Mouse (Mus musculus): ENCODE results near the gene Camta1. TPM values are rescaled to one million over a fixed set of nuclear protein-coding genes. Genes with fewer than 3 reads are reported as not detected.
A peak's percentile ranks its signal among the peaks of the same experiment; 100 is the strongest.

Camta1 gene
- polyA plus RNA-seq, 1 experiment from 2014 or later, result 206 TPM

- Histone ChIP-seq H3K27me3 (ENCODE audit: control insufficient read depth, insufficient read depth, low read length) (no peaks in the 10 kb centered on the region), H3K4me3 (ENCODE audit: low read depth, low read length) (no peak overlapping the region), H3K4me1 (ENCODE audit: control insufficient read depth, insufficient read depth, low read length) (0 out of 2 replicates have a peak, but pooled peaks cover 3% of the 10 kb centered on the region), H3K4me2 (ENCODE audit: low read depth, low read length) (no peak overlapping the region), H3K27ac (ENCODE audit: low read depth, low read length) (no peak overlapping the region), H3K9me3 (ENCODE audit: control insufficient read depth, low read length) (no peaks in the 10 kb centered on the region), H3K9ac (replicated peaks; ENCODE audit: low read depth, low read length) (no peak overlapping the region), H3K36me3 (ENCODE audit: control insufficient read depth, insufficient read depth, low read length) (no peaks in the 10 kb centered on the region)
- 65% methylated on average over 6 of the region's 6 CpGs for WGBS
- no peak for ATAC-seq (ENCODE audit: low read depth)
These were observed 572.6 kb downstream of the Camta1 start for GRCm38 (mm10) chr4:151288893-151289585.

GRCm38 (mm10) chr4:151285905-151286445 lies 575.7 kb downstream of the Camta1 start:
- Histone ChIP-seq H3K4me1 (ENCODE audit: control insufficient read depth, insufficient read depth, low read length) (peaks cover 5% of the 10 kb centered on the region; the same call in 1 of the 2 replicates), H3K9me3 (ENCODE audit: control insufficient read depth, low read length) (no peaks in the 10 kb centered on the region), H3K27me3 (ENCODE audit: control insufficient read depth, insufficient read depth, low read length) (no peaks in the 10 kb centered on the region), H3K4me2 (ENCODE audit: low read depth, low read length) (no peak overlapping the region), H3K9ac (replicated peaks; ENCODE audit: low read depth, low read length) (no peak overlapping the region), H3K4me3 (ENCODE audit: low read depth, low read length) (no peak overlapping the region), H3K36me3 (ENCODE audit: control insufficient read depth, insufficient read depth, low read length) (no peaks in the 10 kb centered on the region), H3K27ac (ENCODE audit: low read depth, low read length) (peak overlapping the region; percentile 62; the same call in 1 of the 2 replicates)
- WGBS, result 43% methylated on average over 12 of the region's 12 CpGs
- ATAC-seq (ENCODE audit: low read depth), result no peak

- Histone ChIP-seq H3K36me3 (ENCODE audit: control insufficient read depth, insufficient read depth, low read length) (no peaks in the 10 kb centered on the region), H3K9ac (replicated peaks; ENCODE audit: low read depth, low read length) (no peak overlapping the region), H3K27ac (ENCODE audit: low read depth, low read length) (no peak overlapping the region), H3K9me3 (ENCODE audit: control insufficient read depth, low read length) (no peaks in the 10 kb centered on the region), H3K4me2 (ENCODE audit: low read depth, low read length) (no peak overlapping the region), H3K4me3 (ENCODE audit: low read depth, low read length) (no peak overlapping the region), H3K27me3 (ENCODE audit: control insufficient read depth, insufficient read depth, low read length) (no peaks in the 10 kb centered on the region), H3K4me1 (ENCODE audit: control insufficient read depth, insufficient read depth, low read length) (peaks cover 5% of the 10 kb centered on the region; the same call in 1 of the 2 replicates)
- ATAC-seq (ENCODE audit: low read depth), result no peak
- 73% methylated on average over 3 of the region's 3 CpGs for WGBS
These were observed 576.2 kb downstream of the Camta1 start for GRCm38 (mm10) chr4:151285432-151285831.

GRCm38 (mm10) chr4:151283092-151283741 lies 578.5 kb downstream of the Camta1 start:
- H3K27me3 ChIP-seq (ENCODE audit: control insufficient read depth, insufficient read depth, low read length), result no peaks in the 10 kb centered on the region
- H3K4me3 ChIP-seq (ENCODE audit: low read depth, low read length), result no peak overlapping the region
- H3K4me1 ChIP-seq (ENCODE audit: control insufficient read depth, insufficient read depth, low read length), result peaks cover 5% of the 10 kb centered on the region; the same call in 1 of the 2 replicates
- WGBS, result 28% methylated on average over 16 of the region's 16 CpGs
- no peaks in the 10 kb centered on the region for H3K9me3 ChIP-seq (ENCODE audit: control insufficient read depth, low read length)
- ATAC-seq (ENCODE audit: low read depth), result peak; percentile 31; the same call in 1 of the 2 replicates
- H3K36me3 ChIP-seq (ENCODE audit: control insufficient read depth, insufficient read depth, low read length), result no peaks in the 10 kb centered on the region
- no peak overlapping the region for H3K4me2 ChIP-seq (ENCODE audit: low read depth, low read length)
- H3K27ac ChIP-seq (ENCODE audit: low read depth, low read length), result no peak overlapping the region
- no peak overlapping the region for H3K9ac ChIP-seq (replicated peaks; ENCODE audit: low read depth, low read length)

GRCm38 (mm10) chr4:151282103-151282502 lies 579.6 kb downstream of the Camta1 start:
- Histone ChIP-seq H3K9me3 (ENCODE audit: control insufficient read depth, low read length) (no peaks in the 10 kb centered on the region), H3K36me3 (ENCODE audit: control insufficient read depth, insufficient read depth, low read length) (no peaks in the 10 kb centered on the region), H3K4me1 (ENCODE audit: control insufficient read depth, insufficient read depth, low read length) (peaks cover 5% of the 10 kb centered on the region; the same call in 1 of the 2 replicates), H3K4me2 (ENCODE audit: low read depth, low read length) (no peak overlapping the region), H3K9ac (replicated peaks; ENCODE audit: low read depth, low read length) (no peak overlapping the region), H3K27me3 (ENCODE audit: control insufficient read depth, insufficient read depth, low read length) (no peaks in the 10 kb centered on the region), H3K4me3 (ENCODE audit: low read depth, low read length) (no peak overlapping the region), H3K27ac (ENCODE audit: low read depth, low read length) (no peak overlapping the region; the same call in 1 of the 2 replicates)
- ATAC-seq (ENCODE audit: low read depth), result no peak
- WGBS, result 59% methylated on average over 14 of the region's 14 CpGs

- Histone ChIP-seq H3K9ac (replicated peaks; ENCODE audit: low read depth, low read length) (no peak overlapping the region), H3K9me3 (ENCODE audit: control insufficient read depth, low read length) (no peaks in the 10 kb centered on the region), H3K4me2 (ENCODE audit: low read depth, low read length) (no peak overlapping the region), H3K36me3 (ENCODE audit: control insufficient read depth, insufficient read depth, low read length) (no peaks in the 10 kb centered on the region), H3K4me3 (ENCODE audit: low read depth, low read length) (no peak overlapping the region), H3K27me3 (ENCODE audit: control insufficient read depth, insufficient read depth, low read length) (no peaks in the 10 kb centered on the region), H3K27ac (ENCODE audit: low read depth, low read length) (0 out of 2 replicates have a peak overlapping the region, but pooled peaks have one; percentile 19), H3K4me1 (ENCODE audit: control insufficient read depth, insufficient read depth, low read length) (no peaks in the 10 kb centered on the region)
- 53% methylated on average over 13 of the region's 13 CpGs for WGBS
- ATAC-seq (ENCODE audit: low read depth), result peak; percentile 49; the same call in 1 of the 2 replicates
These were observed 586.4 kb downstream of the Camta1 start for GRCm38 (mm10) chr4:151275292-151275691.

GRCm38 (mm10) chr4:151263786-151264414 lies 597.8 kb downstream of the Camta1 start:
- H3K4me2 ChIP-seq (ENCODE audit: low read depth, low read length), result no peak overlapping the region
- H3K27me3 ChIP-seq (ENCODE audit: control insufficient read depth, insufficient read depth, low read length), result no peaks in the 10 kb centered on the region
- peaks cover 15% of the 10 kb centered on the region for H3K4me1 ChIP-seq (ENCODE audit: control insufficient read depth, insufficient read depth, low read length)
- 24% methylated on average over 14 of the region's 14 CpGs for WGBS
- H3K36me3 ChIP-seq (ENCODE audit: control insufficient read depth, insufficient read depth, low read length), result no peaks in the 10 kb centered on the region
- H3K27ac ChIP-seq (ENCODE audit: low read depth, low read length), result no peak overlapping the region; the same call in none of the 2 replicates
- H3K9ac ChIP-seq (replicated peaks; ENCODE audit: low read depth, low read length), result no peak overlapping the region
- no peak overlapping the region for H3K4me3 ChIP-seq (ENCODE audit: low read depth, low read length)
- no peak for ATAC-seq (ENCODE audit: low read depth)
- no peaks in the 10 kb centered on the region for H3K9me3 ChIP-seq (ENCODE audit: control insufficient read depth, low read length)

GRCm38 (mm10) chr4:151263052-151263451 lies 598.6 kb downstream of the Camta1 start:
- peaks cover 15% of the 10 kb centered on the region for H3K4me1 ChIP-seq (ENCODE audit: control insufficient read depth, insufficient read depth, low read length)
- H3K4me2 ChIP-seq (ENCODE audit: low read depth, low read length), result no peak overlapping the region
- no peak overlapping the region for H3K4me3 ChIP-seq (ENCODE audit: low read depth, low read length)
- WGBS, result 62% methylated on average over 7 of the region's 7 CpGs
- H3K27ac ChIP-seq (ENCODE audit: low read depth, low read length), result peak overlapping the region; percentile 60
- no peak overlapping the region for H3K9ac ChIP-seq (replicated peaks; ENCODE audit: low read depth, low read length)
- no peaks in the 10 kb centered on the region for H3K36me3 ChIP-seq (ENCODE audit: control insufficient read depth, insufficient read depth, low read length)
- ATAC-seq (ENCODE audit: low read depth), result no peak
- H3K9me3 ChIP-seq (ENCODE audit: control insufficient read depth, low read length), result no peaks in the 10 kb centered on the region
- H3K27me3 ChIP-seq (ENCODE audit: control insufficient read depth, insufficient read depth, low read length), result no peaks in the 10 kb centered on the region
